Mouse (Mus musculus) liver, embryonic 16.5 days (tissue): ENCODE results near the gene Ina. TPM values are rescaled to one million over a fixed set of nuclear protein-coding genes. Genes with fewer than 3 reads are reported as not detected.

Experiments
- ATAC-seq: fragments of 200-750 bp; cut with Nextera tagmentation; 2 replicates; pipeline ENCODE4 v1.8.0; 2017; ENCODE audit warnings: low read depth, mild to moderate bottlenecking, moderate number of reproducible peaks, moderate library complexity
- H3K27ac ChIP-seq: fragments of 300-500 bp; sonication (generic); 2 replicates; pipeline ENCODE4 v1.5.1; 2014; ENCODE audit warnings: mild to moderate bottlenecking, low read length
- H3K27me3 ChIP-seq: fragments of 300-500 bp; sonication (generic); 2 replicates; pipeline ENCODE4 v1.6.1; 2014; ENCODE audit warnings: low read depth, low read length, mixed read lengths; ENCODE audit not compliant: control insufficient read depth, insufficient read depth
- H3K36me3 ChIP-seq: fragments of 300-500 bp; sonication (generic); 2 replicates; pipeline ENCODE4 v1.6.1; 2014; ENCODE audit warnings: mild to moderate bottlenecking; ENCODE audit not compliant: control insufficient read depth, insufficient read depth
- H3K4me1 ChIP-seq: fragments of 300-500 bp; sonication (generic); 2 replicates; pipeline ENCODE4 v1.6.1; 2014; ENCODE audit warnings: low read depth, low read length, mixed read lengths; ENCODE audit not compliant: control insufficient read depth
- H3K4me2 ChIP-seq: fragments of 300-500 bp; sonication (generic); 2 replicates; pipeline ENCODE4 v1.6.1; 2014; ENCODE audit warnings: low read depth, low read length, mixed read lengths
- H3K4me3 ChIP-seq: fragments of 300-500 bp; sonication (generic); 2 replicates; pipeline ENCODE4 v1.5.1; 2014; ENCODE audit warnings: low read depth, mild to moderate bottlenecking, low read length
- H3K9ac ChIP-seq: fragments of 300-500 bp; sonication (generic); 2 replicates; pipeline ENCODE4 v1.6.1; 2014; ENCODE audit warnings: low read depth, low read length
- H3K9me3 ChIP-seq: fragments of 300-500 bp; sonication (generic); replicated peaks from 2 replicates; pipeline ENCODE4 v1.6.1; 2016; ENCODE audit warnings: low read length; ENCODE audit not compliant: control insufficient read depth
- WGBS: fragments of 180-500 bp; shearing (Covaris S2); extraction: QIAGEN DNeasy Blood & Tissue Kit; methylation state at CpG from one replicate; pipeline ENCODE4 v1.1.7; 2014; ENCODE audit not compliant: insufficient replicate concordance; 5-methylcytosine and 5-hydroxymethylcytosine counted together
- polyA plus RNA-seq: library from polyadenylated mRNA; unstranded; fragments of >200 nt; fragmentation: Nextera tagmentation; extraction: Ambion mirVana; gene quantifications from 2 replicates; pipeline ENCODE4 v1.2.1, GENCODE M21; 2015

The Ina gene
- polyA plus RNA-seq, 1 experiment from 2014 or later = 0.09 TPM

- Histone ChIP-seq H3K27ac (no peak overlapping the region), H3K4me3 (no peak overlapping the region), H3K4me2 (no peak overlapping the region), H3K36me3 (peaks cover 4% of the 10 kb centered on the region; the same call in 1 of the 2 replicates), H3K9me3 (no peaks in the 10 kb centered on the region), H3K9ac (no peak overlapping the region), H3K27me3 (no peaks in the 10 kb centered on the region), H3K4me1 (no peaks in the 10 kb centered on the region)
- ATAC-seq = no peak
- 77% methylated on average over 6 of the region's 6 CpGs for WGBS
These were observed 17.3 kb downstream of the Ina start for GRCm38 (mm10) chr19:47031770-47032169.

- ATAC-seq = no peak
- WGBS = 66% methylated on average over 4 of the region's 4 CpGs
- Histone ChIP-seq H3K9ac (no peak overlapping the region), H3K4me1 (no peaks in the 10 kb centered on the region), H3K9me3 (no peaks in the 10 kb centered on the region), H3K4me2 (no peak overlapping the region), H3K27ac (no peak overlapping the region), H3K36me3 (peaks cover 6% of the 10 kb centered on the region), H3K4me3 (no peak overlapping the region), H3K27me3 (no peaks in the 10 kb centered on the region)
These were observed 20.4 kb downstream of the Ina start for GRCm38 (mm10) chr19:47034916-47035315.

GRCm38 (mm10) chr19:47036596-47036995 is 22.1 kb downstream of the Ina start:
- Histone ChIP-seq H3K4me3 (no peak overlapping the region), H3K9me3 (no peaks in the 10 kb centered on the region), H3K4me1 (no peaks in the 10 kb centered on the region), H3K4me2 (no peak overlapping the region), H3K27me3 (no peaks in the 10 kb centered on the region), H3K36me3 (peaks cover 6% of the 10 kb centered on the region), H3K27ac (no peak overlapping the region), H3K9ac (no peak overlapping the region)
- no peak for ATAC-seq
- whole genome bisulfite sequencing = 70% methylated on average over 3 of the region's 3 CpGs

GRCm38 (mm10) chr19:47040720-47041473 is 26.4 kb downstream of the Ina start:
- Histone ChIP-seq H3K9ac (no peak overlapping the region), H3K4me3 (no peak overlapping the region), H3K4me1 (no peaks in the 10 kb centered on the region), H3K9me3 (no peaks in the 10 kb centered on the region), H3K27ac (no peak overlapping the region), H3K4me2 (no peak overlapping the region), H3K27me3 (no peaks in the 10 kb centered on the region), H3K36me3 (peaks cover 2% of the 10 kb centered on the region)
- 72% methylated on average over 3 of the region's 3 CpGs for WGBS
- ATAC-seq = no peak

GRCm38 (mm10) chr19:47043608-47044007 is 29.1 kb downstream of the Ina start:
- Histone ChIP-seq H3K9ac (no peak overlapping the region), H3K36me3 (peaks cover 2% of the 10 kb centered on the region), H3K27ac (no peak overlapping the region), H3K27me3 (no peaks in the 10 kb centered on the region), H3K4me3 (no peak overlapping the region), H3K4me1 (no peaks in the 10 kb centered on the region), H3K4me2 (no peak overlapping the region), H3K9me3 (no peaks in the 10 kb centered on the region)
- WGBS = 64% methylated on average over 3 of the region's 3 CpGs
- no peak for ATAC-seq

- 59% methylated on average over 1 of the region's 1 CpGs for WGBS
- Histone ChIP-seq H3K4me1 (peaks cover 15% of the 10 kb centered on the region), H3K27ac (no peak overlapping the region), H3K36me3 (no peaks in the 10 kb centered on the region), H3K9ac (no peak overlapping the region), H3K27me3 (no peaks in the 10 kb centered on the region), H3K9me3 (no peaks in the 10 kb centered on the region), H3K4me3 (no peak overlapping the region), H3K4me2 (no peak overlapping the region)
- no peak for ATAC-seq
These were observed 31.8 kb downstream of the Ina start for GRCm38 (mm10) chr19:47046343-47046742.

- no peaks in the 10 kb centered on the region for H3K9me3 ChIP-seq
- no peak overlapping the region for H3K4me3 ChIP-seq
- WGBS = 78% methylated on average over 13 of the region's 13 CpGs
- peaks cover 15% of the 10 kb centered on the region for H3K4me1 ChIP-seq
- no peaks in the 10 kb centered on the region for H3K27me3 ChIP-seq
- no peak overlapping the region for H3K9ac ChIP-seq
- ATAC-seq = no peak
- H3K36me3 ChIP-seq = no peaks in the 10 kb centered on the region
- H3K27ac ChIP-seq = no peak overlapping the region
- H3K4me2 ChIP-seq = no peak overlapping the region
These were observed 32.8 kb downstream of the Ina start for GRCm38 (mm10) chr19:47047236-47047833.

GRCm38 (mm10) chr19:47049061-47049460 is 34.6 kb downstream of the Ina start:
- Histone ChIP-seq H3K9me3 (no peaks in the 10 kb centered on the region), H3K27me3 (no peaks in the 10 kb centered on the region), H3K36me3 (no peaks in the 10 kb centered on the region), H3K4me2 (peak overlapping the region; percentile 98; the same call in 1 of the 2 replicates), H3K9ac (no peak overlapping the region), H3K27ac (no peak overlapping the region), H3K4me1 (peaks cover 15% of the 10 kb centered on the region), H3K4me3 (no peak overlapping the region)
- ATAC-seq = no peak
- WGBS = 66% methylated on average over 4 of the region's 4 CpGs

GRCm38 (mm10) chr19:47049840-47050239 is 35.3 kb downstream of the Ina start:
- Histone ChIP-seq H3K36me3 (no peaks in the 10 kb centered on the region), H3K4me1 (peaks cover 15% of the 10 kb centered on the region), H3K27me3 (no peaks in the 10 kb centered on the region), H3K9me3 (no peaks in the 10 kb centered on the region), H3K9ac (peak overlapping the region; percentile 78), H3K4me2 (peak overlapping the region; percentile 98), H3K27ac (no peak overlapping the region; the same call in 1 of the 2 replicates), H3K4me3 (peak overlapping the region; percentile 86)
- 8% methylated on average over 7 of the region's 7 CpGs for WGBS
- no peak for ATAC-seq
